Mouse (Mus musculus): Measurements from ENCODE around the gene Tspo. TPM values are rescaled to one million over a fixed set of nuclear protein-coding genes. Genes with fewer than 3 reads are reported as not detected.

The Tspo gene
- polyA plus RNA-seq, 1 experiment = 257 TPM

GRCm38 (mm10) chr15:83560941-83561477, 2.4 kb upstream of the Tspo start:
- Histone ChIP-seq H3K27ac (ENCODE audit: insufficient read depth, low read length) (no peak overlapping the region), H3K4me1 (ENCODE audit: control insufficient read depth, insufficient read depth, insufficient read length) (peaks cover 9% of the 10 kb centered on the region; the same call in 1 of the 2 replicates), H3K4me3 (ENCODE audit: extremely low read depth, insufficient read depth, insufficient read length) (no peak overlapping the region), H3K27me3 (ENCODE audit: control insufficient read depth, insufficient read depth, low read length) (no peaks in the 10 kb centered on the region), H3K36me3 (ENCODE audit: control insufficient read depth, insufficient read depth, low read length) (no peaks in the 10 kb centered on the region)
- 30% methylated on average over 5 of the region's 5 CpGs for WGBS
- TF ChIP-seq POLR2A (IDR thresholded peaks at IDR 0.05; ENCODE audit: low read depth, low read length) (no peak), CTCF (IDR thresholded peaks at IDR 0.05; ENCODE audit: extremely low read depth, insufficient read depth, insufficient read length, insufficient replicate concordance) (no peak)
- DNase-seq (ENCODE audit: low read depth in 1 of 2, low spot score in 2 of 2) = no peak

- 16% methylated on average over 15 of the region's 15 CpGs for WGBS
- peak overlapping the region; percentile 91 for H3K27ac ChIP-seq (ENCODE audit: insufficient read depth, low read length)
- TF ChIP-seq POLR2A (IDR thresholded peaks at IDR 0.05; ENCODE audit: low read depth, low read length) = peak; percentile 28
- no peak for TF ChIP-seq CTCF (IDR thresholded peaks at IDR 0.05; ENCODE audit: extremely low read depth, insufficient read depth, insufficient read length, insufficient replicate concordance)
- no peaks in the 10 kb centered on the region for H3K27me3 ChIP-seq (ENCODE audit: control insufficient read depth, insufficient read depth, low read length)
- peak overlapping the region; percentile 81 for H3K4me3 ChIP-seq (ENCODE audit: extremely low read depth, insufficient read depth, insufficient read length)
- peak; percentile 58 to 77 for DNase-seq (ENCODE audit: low read depth in 1 of 2, low spot score in 2 of 2)
- peaks cover 7% of the 10 kb centered on the region; the same call in 1 of the 2 replicates for H3K4me1 ChIP-seq (ENCODE audit: control insufficient read depth, insufficient read depth, insufficient read length)
- no peaks in the 10 kb centered on the region for H3K36me3 ChIP-seq (ENCODE audit: control insufficient read depth, insufficient read depth, low read length)
Measured at GRCm38 (mm10) chr15:83562626-83563270, 644 bp upstream of the Tspo start.

GRCm38 (mm10) chr15:83563857-83564651, 662 bp downstream of the Tspo start:
- no peaks in the 10 kb centered on the region for H3K27me3 ChIP-seq (ENCODE audit: control insufficient read depth, insufficient read depth, low read length)
- peak overlapping the region; percentile 91 for H3K27ac ChIP-seq (ENCODE audit: insufficient read depth, low read length)
- TF ChIP-seq POLR2A (IDR thresholded peaks at IDR 0.05; ENCODE audit: low read depth, low read length) (no peak), CTCF (IDR thresholded peaks at IDR 0.05; ENCODE audit: extremely low read depth, insufficient read depth, insufficient read length, insufficient replicate concordance) (no peak)
- 3% methylated on average over 27 of the region's 27 CpGs for WGBS
- DNase-seq (ENCODE audit: low read depth in 1 of 2, low spot score in 2 of 2) = peak in 1 of 2 experiments; percentile 32
- no peaks in the 10 kb centered on the region for H3K36me3 ChIP-seq (ENCODE audit: control insufficient read depth, insufficient read depth, low read length)
- H3K4me1 ChIP-seq (ENCODE audit: control insufficient read depth, insufficient read depth, insufficient read length) = peaks cover 7% of the 10 kb centered on the region; the same call in 1 of the 2 replicates
- H3K4me3 ChIP-seq (ENCODE audit: extremely low read depth, insufficient read depth, insufficient read length) = peak overlapping the region; percentile 81

- 81% methylated on average over 3 of the region's 3 CpGs for WGBS
- Histone ChIP-seq H3K27me3 (ENCODE audit: control insufficient read depth, insufficient read depth, low read length) (no peaks in the 10 kb centered on the region), H3K4me1 (ENCODE audit: control insufficient read depth, insufficient read depth, insufficient read length) (peaks cover 7% of the 10 kb centered on the region; the same call in 1 of the 2 replicates), H3K4me3 (ENCODE audit: extremely low read depth, insufficient read depth, insufficient read length) (no peak overlapping the region), H3K36me3 (ENCODE audit: control insufficient read depth, insufficient read depth, low read length) (no peaks in the 10 kb centered on the region), H3K27ac (ENCODE audit: insufficient read depth, low read length) (no peak overlapping the region)
- no peak for DNase-seq (ENCODE audit: low read depth in 1 of 2, low spot score in 2 of 2)
- TF ChIP-seq CTCF (IDR thresholded peaks at IDR 0.05; ENCODE audit: extremely low read depth, insufficient read depth, insufficient read length, insufficient replicate concordance) = no peak
- no peak for TF ChIP-seq POLR2A (IDR thresholded peaks at IDR 0.05; ENCODE audit: low read depth, low read length)
Measured at GRCm38 (mm10) chr15:83565434-83565833, 2.0 kb downstream of the Tspo start.

GRCm38 (mm10) chr15:83566006-83566405, 2.6 kb downstream of the Tspo start:
- TF ChIP-seq CTCF (IDR thresholded peaks at IDR 0.05; ENCODE audit: extremely low read depth, insufficient read depth, insufficient read length, insufficient replicate concordance) = no peak
- TF ChIP-seq POLR2A (IDR thresholded peaks at IDR 0.05; ENCODE audit: low read depth, low read length) = no peak
- H3K4me1 ChIP-seq (ENCODE audit: control insufficient read depth, insufficient read depth, insufficient read length) = peaks cover 7% of the 10 kb centered on the region; the same call in 1 of the 2 replicates
- no peaks in the 10 kb centered on the region for H3K27me3 ChIP-seq (ENCODE audit: control insufficient read depth, insufficient read depth, low read length)
- H3K27ac ChIP-seq (ENCODE audit: insufficient read depth, low read length) = no peak overlapping the region
- 74% methylated on average over 5 of the region's 5 CpGs for WGBS
- no peaks in the 10 kb centered on the region for H3K36me3 ChIP-seq (ENCODE audit: control insufficient read depth, insufficient read depth, low read length)
- no peak for DNase-seq (ENCODE audit: low read depth in 1 of 2, low spot score in 2 of 2)
- H3K4me3 ChIP-seq (ENCODE audit: extremely low read depth, insufficient read depth, insufficient read length) = no peak overlapping the region

- 90% methylated on average over 3 of the region's 3 CpGs for WGBS
- Histone ChIP-seq H3K4me1 (ENCODE audit: control insufficient read depth, insufficient read depth, insufficient read length) (peaks cover 4% of the 10 kb centered on the region; the same call in 1 of the 2 replicates), H3K27ac (ENCODE audit: insufficient read depth, low read length) (no peak overlapping the region), H3K4me3 (ENCODE audit: extremely low read depth, insufficient read depth, insufficient read length) (no peak overlapping the region), H3K27me3 (ENCODE audit: control insufficient read depth, insufficient read depth, low read length) (no peaks in the 10 kb centered on the region), H3K36me3 (ENCODE audit: control insufficient read depth, insufficient read depth, low read length) (peaks cover 7% of the 10 kb centered on the region)
- TF ChIP-seq CTCF (IDR thresholded peaks at IDR 0.05; ENCODE audit: extremely low read depth, insufficient read depth, insufficient read length, insufficient replicate concordance) = no peak
- TF ChIP-seq POLR2A (IDR thresholded peaks at IDR 0.05; ENCODE audit: low read depth, low read length) = no peak
- DNase-seq (ENCODE audit: low read depth in 1 of 2, low spot score in 2 of 2) = no peak
Measured at GRCm38 (mm10) chr15:83567728-83568127, 4.3 kb downstream of the Tspo start.
